Mouse (Mus musculus) heart, embryonic 15.5 days (tissue): ENCODE measurements around the gene Pot1a. TPM values are rescaled to one million over a fixed set of nuclear protein-coding genes. Genes with fewer than 3 reads are reported as not detected.

Experiments
- ATAC-seq: fragments of 200-750 bp; cut with Nextera tagmentation; replicated peaks from 2 replicates; pipeline ENCODE4 v1.8.0; 2017; ENCODE audit warnings: low read depth, moderate TSS enrichment; ENCODE audit not compliant: insufficient number of reproducible peaks, insufficient read depth, low FRiP score
- H3K27ac ChIP-seq: fragments of 300-500 bp; sonication (generic); 2 replicates; pipeline ENCODE4 v1.5.1; 2015; ENCODE audit warnings: mild to moderate bottlenecking, inconsistent platforms
- H3K27me3 ChIP-seq: fragments of 300-500 bp; sonication (generic); 2 replicates; pipeline ENCODE4 v1.6.1; 2015; ENCODE audit warnings: inconsistent platforms
- H3K36me3 ChIP-seq: fragments of 300-500 bp; sonication (generic); 2 replicates; pipeline ENCODE4 v1.6.1; 2015; ENCODE audit warnings: mild to moderate bottlenecking, inconsistent platforms
- H3K4me1 ChIP-seq: fragments of 300-500 bp; sonication (generic); replicated peaks from 2 replicates; pipeline ENCODE4 v1.6.1; 2015; ENCODE audit warnings: inconsistent platforms
- H3K4me2 ChIP-seq: fragments of 300-500 bp; sonication (generic); 2 replicates; pipeline ENCODE4 v1.6.1; 2015; ENCODE audit warnings: inconsistent platforms, mild to moderate bottlenecking, moderate library complexity
- H3K4me3 ChIP-seq: fragments of 300-500 bp; sonication (generic); 2 replicates; pipeline ENCODE4 v1.5.1; 2015; ENCODE audit warnings: mild to moderate bottlenecking, inconsistent platforms
- H3K9ac ChIP-seq: fragments of 300-500 bp; sonication (generic); 2 replicates; pipeline ENCODE4 v1.6.1; 2015; ENCODE audit warnings: mild to moderate bottlenecking, inconsistent platforms
- H3K9me3 ChIP-seq: fragments of 300-500 bp; sonication (generic); replicated peaks from 2 replicates; pipeline ENCODE4 v1.6.1; 2016; ENCODE audit warnings: inconsistent platforms
- WGBS: fragments of 180-500 bp; shearing (Covaris S2); methylation state at CpG from one replicate; pipeline ENCODE4 v1.1.7; 2015; ENCODE audit warnings: mixed read lengths; 5-methylcytosine and 5-hydroxymethylcytosine counted together
- polyA plus RNA-seq: library from polyadenylated mRNA; unstranded; fragments of >200 nt; fragmentation: Nextera tagmentation; extraction: Ambion mirVana; gene quantifications from 2 replicates; pipeline ENCODE4 v1.2.1, GENCODE M21; 2015

Gene Pot1a
- 17.9 and 20.1 TPM in 2 replicates for polyA plus RNA-seq

DNA sequence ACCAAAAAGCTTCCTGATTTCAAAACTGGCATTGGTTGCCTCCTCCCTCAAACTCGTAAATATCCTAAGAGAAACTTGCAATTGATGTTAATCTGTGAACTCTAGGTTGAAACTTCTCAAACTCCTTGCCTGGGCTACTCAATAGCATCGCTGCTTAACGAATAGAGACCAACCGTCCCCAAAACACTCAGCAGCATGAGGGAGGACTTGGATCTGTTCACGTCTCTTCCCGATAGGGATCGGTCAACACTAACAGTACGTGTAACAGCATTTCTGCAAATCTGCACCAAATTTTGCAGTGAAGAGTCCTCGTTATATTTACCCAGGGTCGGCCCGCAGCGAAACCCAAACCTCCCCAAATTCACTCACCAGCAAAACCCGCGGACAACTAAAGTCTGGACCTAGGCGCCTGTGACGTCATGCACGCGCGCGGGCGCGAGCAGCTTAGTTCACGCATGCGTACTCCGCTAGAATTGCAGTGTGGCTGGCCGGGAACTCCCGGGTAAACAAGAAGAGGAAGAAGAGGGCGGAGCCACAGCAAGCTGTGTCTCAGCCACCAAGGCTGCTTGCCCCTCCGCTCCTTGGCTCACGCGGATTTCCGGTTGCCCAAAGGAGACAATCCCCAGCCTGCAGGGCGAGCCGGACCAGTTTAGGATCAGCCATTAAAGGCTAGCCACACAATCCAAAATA lies at the start of gene Pot1a:
Pot1a (minus strand) TSS at position 441 of the 690 bp plus-strand sequence.
- H3K4me1 ChIP-seq, result 0 out of 2 replicates have a peak, but pooled peaks cover 3% of the 10 kb centered on the region
- WGBS, result under 1% methylated on average over 34 of the region's 34 CpGs

DNA sequence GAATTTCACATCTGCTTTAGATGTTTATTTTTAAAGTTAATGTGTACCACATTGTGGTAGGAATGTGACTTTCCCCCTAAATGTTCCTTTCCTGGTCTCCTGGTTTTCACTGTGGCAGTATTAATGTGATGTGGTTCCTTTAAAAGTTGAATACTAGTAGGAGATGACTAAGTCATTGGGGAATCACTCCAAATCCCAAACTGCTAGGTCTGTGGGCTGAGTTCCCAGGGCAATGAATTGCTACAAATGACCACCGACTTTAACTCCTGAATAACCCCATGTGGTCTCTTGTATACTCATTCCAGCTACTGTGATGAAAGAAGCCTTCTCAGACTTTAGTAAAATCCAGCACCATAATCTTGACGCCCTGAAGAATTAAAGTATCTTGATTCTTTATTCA lies 27.2 kb upstream of the Pot1a start:
- ATAC-seq, result no peak
- H3K27ac ChIP-seq, result no peak overlapping the region
- no peak overlapping the region for H3K4me2 ChIP-seq
- H3K9me3 ChIP-seq, result no peaks in the 10 kb centered on the region
- H3K4me1 ChIP-seq, result no peaks in the 10 kb centered on the region
- H3K4me3 ChIP-seq, result no peak overlapping the region
- H3K9ac ChIP-seq, result no peak overlapping the region
- no peaks in the 10 kb centered on the region for H3K27me3 ChIP-seq
- 51% methylated on average over 2 of the region's 2 CpGs for WGBS
- no peaks in the 10 kb centered on the region for H3K36me3 ChIP-seq

More for the DNA sequence above, at the start of gene Pot1a:
- no peaks in the 10 kb centered on the region for H3K36me3 ChIP-seq
- H3K27me3 ChIP-seq, result no peaks in the 10 kb centered on the region
- peak within 1 kb of the TSS; percentile 80 for H3K4me3 ChIP-seq
- peak within 1 kb of the TSS; percentile 80 for H3K27ac ChIP-seq
- ATAC-seq, result peak; percentile 100
- H3K4me2 ChIP-seq, result peak within 1 kb of the TSS; percentile 74
- H3K9ac ChIP-seq, result peak within 1 kb of the TSS; percentile 78
- H3K9me3 ChIP-seq, result no peaks in the 10 kb centered on the region

DNA sequence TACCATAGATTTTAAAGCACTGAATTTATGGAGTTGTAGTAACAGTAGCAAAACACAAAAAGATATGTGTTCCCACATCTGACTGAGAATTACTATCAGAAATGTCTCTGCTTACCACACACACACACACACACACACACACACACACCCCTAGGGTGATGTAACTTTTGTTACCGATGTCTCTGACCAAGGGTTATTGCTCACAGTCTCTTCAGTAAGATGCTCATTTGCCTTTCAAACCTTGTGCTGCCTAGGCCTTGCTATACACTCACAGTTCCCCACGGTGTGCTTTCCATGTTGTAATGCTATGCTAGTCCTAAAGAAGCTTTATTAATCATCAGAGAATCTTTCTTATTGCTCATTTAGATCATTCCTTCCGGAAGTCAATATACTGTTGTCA lies 3.0 kb downstream of the Pot1a start:
- H3K4me2 ChIP-seq, result no peak overlapping the region
- H3K9me3 ChIP-seq, result no peaks in the 10 kb centered on the region
- no peak overlapping the region for H3K9ac ChIP-seq
- 0 out of 2 replicates have a peak, but pooled peaks cover 5% of the 10 kb centered on the region for H3K4me1 ChIP-seq
- no peaks in the 10 kb centered on the region for H3K27me3 ChIP-seq
- no peaks in the 10 kb centered on the region for H3K36me3 ChIP-seq
- H3K4me3 ChIP-seq, result no peak overlapping the region
- no peak overlapping the region for H3K27ac ChIP-seq
- 80% methylated on average over 3 of the region's 3 CpGs for WGBS
- ATAC-seq, result no peak

DNA sequence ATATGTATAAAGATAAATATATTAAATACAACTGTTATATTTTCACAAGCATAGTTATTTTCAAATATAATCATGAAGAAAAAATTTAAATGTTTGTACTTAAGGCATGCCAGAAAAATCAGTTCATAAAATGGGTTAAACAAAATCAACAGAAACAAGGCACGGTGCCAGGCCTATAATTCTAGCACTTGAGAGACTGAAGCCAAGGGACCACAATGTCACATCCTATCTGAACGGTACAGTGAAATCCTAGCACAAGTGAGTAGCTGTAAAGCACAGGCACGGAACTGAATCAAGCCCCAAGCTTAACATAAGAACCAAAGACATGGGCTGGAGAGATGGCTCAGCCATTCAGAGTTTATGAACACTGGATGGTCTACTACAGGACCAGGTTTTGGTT lies 6.8 kb downstream of the Pot1a start:
- H3K9me3 ChIP-seq, result no peaks in the 10 kb centered on the region
- no peak overlapping the region for H3K9ac ChIP-seq
- ATAC-seq, result no peak
- H3K36me3 ChIP-seq, result peaks cover 6% of the 10 kb centered on the region; the same call in 1 of the 2 replicates
- H3K4me1 ChIP-seq, result 0 out of 2 replicates have a peak, but pooled peaks cover 4% of the 10 kb centered on the region
- H3K27ac ChIP-seq, result no peak overlapping the region
- no peak overlapping the region for H3K4me3 ChIP-seq
- WGBS, result 38% methylated on average over 3 of the region's 3 CpGs
- H3K27me3 ChIP-seq, result no peaks in the 10 kb centered on the region
- no peak overlapping the region for H3K4me2 ChIP-seq

DNA sequence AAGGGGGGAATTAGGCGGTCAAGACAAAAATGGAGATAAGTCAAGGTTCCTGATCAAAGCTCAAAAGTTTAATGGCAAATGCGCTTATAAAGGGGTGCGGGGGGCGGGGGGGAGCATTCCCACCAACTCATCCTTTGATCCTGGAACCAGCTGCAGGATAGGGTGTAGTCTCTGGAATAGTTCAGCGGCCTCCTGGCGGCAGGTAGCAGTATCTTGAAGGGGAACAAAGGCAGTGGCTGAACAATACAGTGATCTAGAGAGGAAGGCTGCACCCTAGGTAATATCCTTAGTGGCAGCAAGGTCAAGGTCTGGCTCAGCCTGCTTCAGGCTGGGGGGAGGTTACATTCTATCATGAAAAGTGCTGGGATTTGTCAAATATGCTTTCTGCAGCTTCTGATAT lies 7.8 kb downstream of the Pot1a start:
- H3K4me1 ChIP-seq, result 0 out of 2 replicates have a peak, but pooled peaks cover 2% of the 10 kb centered on the region
- H3K4me3 ChIP-seq, result no peak overlapping the region
- whole genome bisulfite sequencing, result 91% methylated on average over 6 of the region's 6 CpGs
- no peak overlapping the region for H3K9ac ChIP-seq
- no peak overlapping the region for H3K27ac ChIP-seq
- no peaks in the 10 kb centered on the region for H3K9me3 ChIP-seq
- no peak overlapping the region for H3K4me2 ChIP-seq
- no peak for ATAC-seq
- H3K36me3 ChIP-seq, result peaks cover 6% of the 10 kb centered on the region; the same call in 1 of the 2 replicates
- H3K27me3 ChIP-seq, result no peaks in the 10 kb centered on the region

- 62% methylated on average over 3 of the region's 3 CpGs for WGBS
- ATAC-seq, result no peak
These were observed 40.8 kb downstream of the Pot1a start for GRCm38 (mm10) chr6:25768238-25768637.

DNA sequence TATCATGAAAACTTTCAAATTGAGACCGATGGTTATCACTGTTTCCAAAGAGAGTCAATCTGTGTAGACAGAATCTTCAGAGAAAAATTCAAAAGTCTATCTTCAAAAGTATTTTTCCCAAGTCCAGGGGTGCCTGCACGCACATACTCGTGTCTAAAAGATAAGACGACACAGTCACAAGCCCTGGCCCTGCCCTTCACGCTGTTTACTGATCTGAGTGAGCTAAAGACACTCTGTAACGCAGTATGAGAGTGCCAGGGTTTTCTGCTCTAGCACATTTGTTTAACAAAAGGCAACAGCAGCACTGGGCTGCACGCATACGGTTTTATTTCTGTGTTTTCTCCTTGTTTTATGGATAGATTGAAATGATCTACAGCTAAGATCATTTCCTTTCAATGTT lies 41.5 kb downstream of the Pot1a start:
- Histone ChIP-seq H3K27ac (no peak overlapping the region), H3K4me3 (no peak overlapping the region), H3K36me3 (peaks cover 30% of the 10 kb centered on the region), H3K27me3 (no peaks in the 10 kb centered on the region), H3K9ac (no peak overlapping the region), H3K4me1 (no peaks in the 10 kb centered on the region), H3K9me3 (no peaks in the 10 kb centered on the region), H3K4me2 (no peak overlapping the region)
- 72% methylated on average over 8 of the region's 8 CpGs for WGBS
- no peak for ATAC-seq

More at GRCm38 (mm10) chr6:25768238-25768637, 40.8 kb downstream of the Pot1a start:
- Histone ChIP-seq H3K4me2 (no peak overlapping the region), H3K4me3 (no peak overlapping the region), H3K36me3 (peaks cover 25% of the 10 kb centered on the region), H3K9me3 (no peaks in the 10 kb centered on the region), H3K4me1 (no peaks in the 10 kb centered on the region), H3K27me3 (no peaks in the 10 kb centered on the region), H3K9ac (no peak overlapping the region), H3K27ac (no peak overlapping the region)

DNA sequence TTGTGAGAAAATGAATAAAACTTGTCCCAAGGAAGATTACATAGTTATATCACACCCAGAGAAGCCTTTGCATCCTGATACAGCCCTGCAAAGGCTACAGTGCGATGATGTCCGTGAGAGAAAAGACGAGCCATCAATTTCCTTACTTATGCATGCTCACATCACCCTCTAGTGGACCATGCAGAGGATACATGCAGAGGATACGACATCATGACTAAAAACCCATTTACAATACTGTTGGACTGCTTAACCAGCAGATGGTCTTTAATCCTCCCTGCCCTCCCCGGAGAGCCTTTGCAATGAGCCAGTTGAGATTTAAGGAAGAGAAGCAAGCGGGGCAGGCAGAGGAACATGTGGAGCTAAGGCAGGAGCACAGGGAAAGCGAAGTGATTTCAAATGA lies 42.0 kb downstream of the Pot1a start:
- no peak overlapping the region for H3K4me2 ChIP-seq
- no peaks in the 10 kb centered on the region for H3K9me3 ChIP-seq
- no peak overlapping the region for H3K4me3 ChIP-seq
- peaks cover 35% of the 10 kb centered on the region for H3K36me3 ChIP-seq
- ATAC-seq, result no peak
- H3K27me3 ChIP-seq, result no peaks in the 10 kb centered on the region
- H3K4me1 ChIP-seq, result no peaks in the 10 kb centered on the region
- no peak overlapping the region for H3K27ac ChIP-seq
- H3K9ac ChIP-seq, result no peak overlapping the region
- WGBS, result 65% methylated on average over 7 of the region's 7 CpGs

- Histone ChIP-seq H3K4me2 (no peak overlapping the region), H3K36me3 (peaks cover 38% of the 10 kb centered on the region), H3K9ac (no peak overlapping the region), H3K27me3 (no peaks in the 10 kb centered on the region), H3K27ac (no peak overlapping the region), H3K4me3 (no peak overlapping the region), H3K9me3 (no peaks in the 10 kb centered on the region), H3K4me1 (no peaks in the 10 kb centered on the region)
- WGBS, result 83% methylated on average over 10 of the region's 10 CpGs
- ATAC-seq, result no peak
These were observed 42.8 kb downstream of the Pot1a start for GRCm38 (mm10) chr6:25766283-25766682.

- H3K4me2 ChIP-seq, result no peak overlapping the region
- no peak overlapping the region for H3K9ac ChIP-seq
- no peak for ATAC-seq
- H3K9me3 ChIP-seq, result no peaks in the 10 kb centered on the region
- H3K4me3 ChIP-seq, result no peak overlapping the region
- no peaks in the 10 kb centered on the region for H3K4me1 ChIP-seq
- no peaks in the 10 kb centered on the region for H3K27me3 ChIP-seq
- WGBS, result 80% methylated on average over 1 of the region's 1 CpGs
- H3K27ac ChIP-seq, result no peak overlapping the region
- H3K36me3 ChIP-seq, result peaks cover 14% of the 10 kb centered on the region
These were observed 56.4 kb downstream of the Pot1a start for GRCm38 (mm10) chr6:25752651-25753050.

DNA sequence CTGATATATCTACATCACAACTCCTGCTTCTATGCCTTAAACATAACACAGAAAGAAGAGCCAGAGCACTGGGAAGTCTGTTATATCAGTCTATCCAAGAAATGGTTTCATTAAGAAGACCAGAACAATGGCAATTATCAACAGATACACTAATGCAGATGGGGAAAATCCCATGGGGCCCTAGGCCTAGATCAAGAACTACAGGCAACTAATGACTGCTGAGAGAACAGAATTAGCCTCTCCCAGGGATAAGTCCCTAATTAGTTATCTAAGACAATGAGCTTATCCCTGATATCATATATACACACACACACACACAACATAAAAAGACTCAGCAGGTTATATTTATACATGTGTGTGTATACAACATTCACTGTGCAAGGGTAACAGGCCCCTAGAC lies 72.5 kb downstream of the Pot1a start:
- Histone ChIP-seq H3K27ac (no peak overlapping the region), H3K27me3 (no peaks in the 10 kb centered on the region), H3K4me3 (no peak overlapping the region), H3K4me2 (no peak overlapping the region), H3K36me3 (no peaks in the 10 kb centered on the region), H3K9me3 (no peaks in the 10 kb centered on the region), H3K4me1 (no peaks in the 10 kb centered on the region), H3K9ac (no peak overlapping the region)
- no peak for ATAC-seq

- no peaks in the 10 kb centered on the region for H3K27me3 ChIP-seq
- no peaks in the 10 kb centered on the region for H3K4me1 ChIP-seq
- no peaks in the 10 kb centered on the region for H3K36me3 ChIP-seq
- H3K27ac ChIP-seq, result no peak overlapping the region
- H3K4me3 ChIP-seq, result no peak overlapping the region
- no peaks in the 10 kb centered on the region for H3K9me3 ChIP-seq
- no peak overlapping the region for H3K4me2 ChIP-seq
- H3K9ac ChIP-seq, result no peak overlapping the region
- ATAC-seq, result no peak
- 70% methylated on average over 1 of the region's 1 CpGs for WGBS
These were observed 82.5 kb downstream of the Pot1a start for GRCm38 (mm10) chr6:25726560-25726959.
